Mouse (Mus musculus) stomach, embryonic 14.5 days (tissue): ENCODE measurements around the gene Tspan5. TPM values are rescaled to one million over a fixed set of nuclear protein-coding genes. Genes with fewer than 3 reads are reported as not detected.

Experiments
- ATAC-seq: fragments of 200-750 bp; cut with Nextera tagmentation; 2 replicates; pipeline ENCODE4 v1.8.0; 2017; ENCODE audit warnings: low read depth, moderate TSS enrichment; ENCODE audit not compliant: insufficient number of reproducible peaks, insufficient read depth, low FRiP score
- H3K27ac ChIP-seq: fragments of 300-500 bp; sonication (generic); 2 replicates; pipeline ENCODE4 v1.5.1; 2014; ENCODE audit warnings: mild to moderate bottlenecking, low read length, moderate library complexity, mixed read lengths
- H3K27me3 ChIP-seq: fragments of 300-500 bp; sonication (generic); 2 replicates; pipeline ENCODE4 v1.6.1; 2014; ENCODE audit warnings: low read length, control low read depth, mixed read lengths; ENCODE audit not compliant: control insufficient read depth, insufficient read depth
- H3K36me3 ChIP-seq: fragments of 300-500 bp; sonication (generic); 2 replicates; pipeline ENCODE4 v1.6.1; 2014; ENCODE audit warnings: mild to moderate bottlenecking, control low read depth, low read length, moderate library complexity, mixed read lengths; ENCODE audit not compliant: control insufficient read depth, insufficient read depth
- H3K4me1 ChIP-seq: fragments of 300-500 bp; sonication (generic); 2 replicates; pipeline ENCODE4 v1.6.1; 2014; ENCODE audit warnings: low read length, control low read depth, mixed read lengths; ENCODE audit not compliant: control insufficient read depth, insufficient read depth
- H3K4me2 ChIP-seq: fragments of 300-500 bp; sonication (generic); replicated peaks from 2 replicates; pipeline ENCODE4 v1.6.1; 2014; ENCODE audit warnings: low read depth, low read length, control low read depth
- H3K4me3 ChIP-seq: fragments of 300-500 bp; sonication (generic); 2 replicates; pipeline ENCODE4 v1.5.1; 2014; ENCODE audit warnings: low read depth, low read length, control low read depth
- H3K9ac ChIP-seq: fragments of 300-500 bp; sonication (generic); replicated peaks from 2 replicates; pipeline ENCODE4 v1.6.1; 2014; ENCODE audit warnings: low read depth, mild to moderate bottlenecking, control low read depth, low read length, moderate library complexity, mixed read lengths
- H3K9me3 ChIP-seq: fragments of 300-500 bp; sonication (generic); 2 replicates; pipeline ENCODE4 v1.6.1; 2016; ENCODE audit warnings: low read depth, low read length, control low read depth; ENCODE audit not compliant: control insufficient read depth
- WGBS: fragments of 180-500 bp; shearing (Covaris S2); extraction: QIAGEN DNeasy Blood & Tissue Kit; methylation state at CpG from one replicate; pipeline ENCODE4 v1.1.7; 2014; 5-methylcytosine and 5-hydroxymethylcytosine counted together
- polyA plus RNA-seq: library from polyadenylated mRNA; unstranded; fragments of >200 nt; fragmentation: Nextera tagmentation; extraction: Ambion mirVana; gene quantifications from 2 replicates; pipeline ENCODE4 v1.2.1, GENCODE M21; 2014

Tspan5 gene
- polyA plus RNA-seq, 1 experiment from 2014 or later, result 34.3 TPM

DNA sequence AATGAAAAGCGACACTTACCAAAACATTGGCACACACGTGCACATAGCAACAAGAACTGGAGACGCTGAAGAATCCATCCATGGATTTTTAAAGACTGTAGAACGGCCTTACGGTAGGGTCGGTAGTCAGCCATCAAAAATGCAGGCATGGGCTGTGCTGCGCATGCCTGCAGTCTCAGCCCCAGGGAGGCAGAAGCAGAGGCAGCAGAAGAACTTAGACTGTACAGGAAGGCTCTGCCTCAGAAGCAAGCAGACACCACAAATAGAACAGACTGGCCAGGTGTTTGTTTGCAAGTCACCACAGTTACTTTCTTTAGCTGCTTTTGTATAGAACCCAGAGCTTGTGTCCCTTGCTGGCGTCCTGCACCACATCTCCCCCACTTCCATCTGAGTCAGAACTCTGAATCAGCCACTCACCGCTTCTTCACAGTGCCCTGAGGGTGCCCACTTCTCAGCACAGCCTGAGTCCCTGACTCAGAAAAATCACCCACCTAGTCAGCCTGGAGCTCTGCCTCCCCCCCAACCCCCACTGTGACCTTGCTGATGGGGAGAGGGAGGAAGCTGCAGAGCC, 158.7 kb downstream of the Tspan5 start:
- no peaks in the 10 kb centered on the region for H3K9me3 ChIP-seq
- peaks cover 8% of the 10 kb centered on the region; the same call in 1 of the 2 replicates for H3K36me3 ChIP-seq
- H3K4me2 ChIP-seq, result no peak overlapping the region
- 83% methylated on average over 9 of the region's 9 CpGs for WGBS
- H3K27me3 ChIP-seq, result no peaks in the 10 kb centered on the region
- H3K4me3 ChIP-seq, result no peak overlapping the region
- no peaks in the 10 kb centered on the region for H3K4me1 ChIP-seq
- no peak overlapping the region for H3K9ac ChIP-seq
- H3K27ac ChIP-seq, result no peak overlapping the region
- no peak for ATAC-seq

- Histone ChIP-seq H3K27ac (no peak overlapping the region), H3K36me3 (peaks cover 3% of the 10 kb centered on the region; the same call in 1 of the 2 replicates), H3K4me1 (no peaks in the 10 kb centered on the region), H3K4me2 (no peak overlapping the region), H3K27me3 (no peaks in the 10 kb centered on the region), H3K9ac (no peak overlapping the region), H3K4me3 (no peak overlapping the region), H3K9me3 (no peaks in the 10 kb centered on the region)
- 78% methylated on average over 7 of the region's 7 CpGs for WGBS
- no peak for ATAC-seq
These were observed 163.7 kb downstream of the Tspan5 start for GRCm38 (mm10) chr3:138905678-138906077.

DNA sequence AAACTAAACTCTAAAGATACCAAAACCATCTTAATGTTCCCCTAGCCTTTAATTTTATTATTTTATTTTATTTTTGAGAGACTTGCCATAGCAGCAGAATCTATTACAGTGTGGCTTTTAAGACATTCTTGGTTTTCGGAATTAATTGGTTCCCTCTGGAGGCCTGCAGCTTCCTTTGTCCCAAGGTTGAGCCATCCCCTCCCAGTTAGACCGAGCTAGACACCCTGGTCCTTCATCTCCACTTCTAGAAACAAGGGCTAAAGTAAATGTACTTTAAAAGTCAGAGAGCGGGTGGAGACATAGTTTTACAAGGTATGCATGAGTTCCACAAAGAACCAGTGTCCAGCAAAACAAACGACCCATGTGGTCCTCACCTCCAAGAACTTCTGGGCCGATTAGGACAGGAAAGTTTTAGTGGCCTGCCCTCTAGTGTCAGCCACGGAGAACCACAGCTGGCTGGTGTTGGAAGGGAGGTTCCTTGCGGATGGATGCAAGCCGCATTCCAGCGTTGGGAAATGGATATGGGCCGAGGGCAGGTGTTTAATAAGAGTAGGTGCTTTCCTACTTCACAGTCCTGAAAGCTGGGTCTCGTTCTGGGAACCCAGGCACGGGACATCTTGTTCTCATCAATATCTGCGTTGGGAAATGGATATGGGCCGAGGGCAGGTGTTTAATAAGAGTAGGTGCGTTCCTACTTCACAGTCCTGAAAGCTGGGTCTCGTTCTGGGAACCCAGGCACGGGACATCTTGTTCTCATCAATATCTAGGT, 164.3 kb downstream of the Tspan5 start:
- H3K9ac ChIP-seq, result no peak overlapping the region
- H3K4me1 ChIP-seq, result no peaks in the 10 kb centered on the region
- no peaks in the 10 kb centered on the region for H3K27me3 ChIP-seq
- no peaks in the 10 kb centered on the region for H3K36me3 ChIP-seq
- no peak overlapping the region for H3K4me2 ChIP-seq
- no peaks in the 10 kb centered on the region for H3K9me3 ChIP-seq
- ATAC-seq, result peak; percentile 57; the same call in 1 of the 2 replicates
- WGBS, result 30% methylated on average over 17 of the region's 17 CpGs
- no peak overlapping the region for H3K4me3 ChIP-seq
- no peak overlapping the region for H3K27ac ChIP-seq

- 84% methylated on average over 2 of the region's 2 CpGs for WGBS
- no peak overlapping the region for H3K9ac ChIP-seq
- no peaks in the 10 kb centered on the region for H3K36me3 ChIP-seq
- no peak overlapping the region for H3K4me3 ChIP-seq
- no peak overlapping the region for H3K4me2 ChIP-seq
- no peaks in the 10 kb centered on the region for H3K27me3 ChIP-seq
- H3K9me3 ChIP-seq, result no peaks in the 10 kb centered on the region
- no peaks in the 10 kb centered on the region for H3K4me1 ChIP-seq
- no peak overlapping the region for H3K27ac ChIP-seq
- ATAC-seq, result no peak
These were observed 167.3 kb downstream of the Tspan5 start for GRCm38 (mm10) chr3:138909313-138909712.

DNA sequence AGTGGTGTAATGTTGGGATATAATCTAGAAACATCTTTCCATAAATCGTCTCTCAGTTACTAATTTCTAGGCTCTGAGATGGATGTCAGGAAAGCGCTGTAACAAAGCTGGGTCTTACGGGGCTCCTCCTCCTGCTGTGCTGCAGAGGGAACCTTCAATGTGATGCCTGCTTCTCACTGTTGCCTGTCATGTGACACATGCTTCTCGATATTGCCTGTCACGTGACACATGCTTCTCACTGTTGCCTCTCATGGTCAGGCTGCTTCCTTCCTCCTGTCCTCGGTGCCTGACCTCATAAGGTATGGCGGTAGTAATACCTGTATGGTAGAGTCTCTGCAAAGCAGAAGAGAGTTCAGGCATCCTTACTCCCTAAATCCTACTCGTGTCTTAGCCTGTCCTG, 170.5 kb downstream of the Tspan5 start:
- H3K4me3 ChIP-seq, result no peak overlapping the region
- H3K36me3 ChIP-seq, result no peaks in the 10 kb centered on the region
- 83% methylated on average over 8 of the region's 8 CpGs for WGBS
- no peak overlapping the region for H3K9ac ChIP-seq
- no peak overlapping the region for H3K27ac ChIP-seq
- H3K4me1 ChIP-seq, result no peaks in the 10 kb centered on the region
- ATAC-seq, result no peak
- H3K4me2 ChIP-seq, result no peak overlapping the region
- H3K9me3 ChIP-seq, result no peaks in the 10 kb centered on the region
- no peaks in the 10 kb centered on the region for H3K27me3 ChIP-seq

DNA sequence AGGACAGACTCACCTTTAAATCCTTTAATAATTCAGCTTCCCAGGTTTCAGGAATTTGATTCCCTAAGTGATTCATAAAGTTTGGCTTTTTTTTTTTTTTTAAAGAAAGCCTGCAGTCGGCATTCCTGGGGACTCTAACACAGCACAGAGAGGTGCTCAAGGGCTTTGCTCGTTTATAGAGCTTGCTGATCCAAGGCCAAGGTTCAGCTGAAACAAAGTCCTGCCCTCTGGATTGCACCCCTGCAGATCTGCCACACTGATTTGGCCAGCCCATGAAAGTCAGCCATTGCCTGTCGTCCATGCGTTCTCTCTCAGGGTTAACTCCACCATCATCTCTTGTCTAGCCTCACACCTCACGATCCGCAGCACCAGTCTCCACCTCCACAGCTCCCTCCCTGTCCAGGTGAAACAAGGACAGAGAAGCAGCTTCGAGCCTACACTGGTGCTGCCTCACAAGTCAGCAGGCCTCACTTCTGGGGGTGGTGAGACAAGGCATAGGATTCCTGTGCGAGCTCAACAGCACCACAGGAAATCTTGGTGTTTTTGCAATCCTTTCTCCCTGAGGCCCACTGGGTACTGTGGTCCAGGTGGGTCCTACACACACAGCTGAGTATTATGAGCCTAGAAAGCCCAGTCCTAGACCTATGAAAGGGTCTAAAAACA, 172.8 kb downstream of the Tspan5 start:
- Histone ChIP-seq H3K4me3 (no peak overlapping the region), H3K4me2 (no peak overlapping the region), H3K9me3 (no peaks in the 10 kb centered on the region), H3K27ac (no peak overlapping the region), H3K36me3 (no peaks in the 10 kb centered on the region), H3K9ac (no peak overlapping the region), H3K4me1 (no peaks in the 10 kb centered on the region), H3K27me3 (no peaks in the 10 kb centered on the region)
- no peak for ATAC-seq
- WGBS, result 47% methylated on average over 8 of the region's 8 CpGs

DNA sequence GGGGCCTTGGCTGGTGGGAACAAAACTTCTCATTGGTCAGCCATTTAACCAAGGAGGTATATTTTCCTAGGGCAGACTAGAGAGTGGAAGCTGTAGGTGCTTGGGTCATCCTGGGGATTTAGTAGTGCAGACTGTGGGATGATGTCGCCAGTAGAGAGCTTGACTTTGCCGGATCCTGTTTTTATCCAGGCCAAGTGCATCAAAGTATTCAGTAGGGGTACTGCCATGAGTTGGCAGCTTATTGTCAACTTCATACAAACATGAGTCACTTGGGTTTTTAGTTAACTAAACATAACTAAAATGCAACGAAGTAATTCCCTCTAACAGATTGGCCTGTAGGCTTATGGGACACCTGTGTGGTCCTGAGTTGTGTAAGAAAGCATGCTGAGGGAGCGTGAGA, 174.6 kb downstream of the Tspan5 start:
- ATAC-seq, result no peak
- Histone ChIP-seq H3K27ac (no peak overlapping the region), H3K9ac (no peak overlapping the region), H3K36me3 (no peaks in the 10 kb centered on the region), H3K27me3 (no peaks in the 10 kb centered on the region), H3K4me1 (no peaks in the 10 kb centered on the region), H3K4me3 (no peak overlapping the region), H3K4me2 (no peak overlapping the region), H3K9me3 (no peaks in the 10 kb centered on the region)
- WGBS, result 76% methylated on average over 4 of the region's 4 CpGs

GRCm38 (mm10) chr3:138917016-138917415, 175.0 kb downstream of the Tspan5 start:
- Histone ChIP-seq H3K4me1 (no peaks in the 10 kb centered on the region), H3K4me3 (no peak overlapping the region), H3K9me3 (no peaks in the 10 kb centered on the region), H3K27me3 (no peaks in the 10 kb centered on the region), H3K4me2 (no peak overlapping the region), H3K27ac (no peak overlapping the region), H3K36me3 (no peaks in the 10 kb centered on the region), H3K9ac (no peak overlapping the region)
- no peak for ATAC-seq
- WGBS, result 76% methylated on average over 4 of the region's 4 CpGs
